Mouse (Mus musculus) cerebellum, adult 11 months (tissue): Measurements from ENCODE around the gene Pde6d.
"Not testable (repeated sequence)": the region's sequence is repeated elsewhere in the genome, so short reads cannot be mapped to it uniquely, and the experiment has no call there.

Source experiments
- DNase-seq: peaks from one replicate; pipeline ENCODE4 v3.0.0; 2022

Pde6d gene

GRCm38 (mm10) chr1:86568409-86568808 lies 14.0 kb downstream of the Pde6d start:
- no peak for DNase-seq

GRCm38 (mm10) chr1:86562663-86563062 lies 19.8 kb downstream of the Pde6d start:
- DNase-seq: no peak

- no peak for DNase-seq
Measured at GRCm38 (mm10) chr1:86559232-86559631, 23.2 kb downstream of the Pde6d start.

GRCm38 (mm10) chr1:86557872-86558271 lies 24.6 kb downstream of the Pde6d start:
- no peak for DNase-seq

- no peak for DNase-seq
Measured at GRCm38 (mm10) chr1:86555665-86556064, 26.8 kb downstream of the Pde6d start.

GRCm38 (mm10) chr1:86551877-86552276 lies 30.6 kb downstream of the Pde6d start:
- DNase-seq: no peak

GRCm38 (mm10) chr1:86551299-86551698 lies 31.1 kb downstream of the Pde6d start:
- DNase-seq: no peak

GRCm38 (mm10) chr1:86546797-86547196 lies 35.6 kb downstream of the Pde6d start:
- DNase-seq: no peak

- DNase-seq: no peak
Measured at GRCm38 (mm10) chr1:86542584-86542983, 39.8 kb downstream of the Pde6d start.

- DNase-seq: not testable (repeated sequence)
Measured at GRCm38 (mm10) chr1:86539583-86539982, 42.8 kb downstream of the Pde6d start.

- no peak for DNase-seq
Measured at GRCm38 (mm10) chr1:86538383-86538782, 44.0 kb downstream of the Pde6d start.

- DNase-seq: no peak
Measured at GRCm38 (mm10) chr1:86533411-86534130, 48.9 kb downstream of the Pde6d start.

- peak; percentile 93 for DNase-seq
Measured at GRCm38 (mm10) chr1:86532362-86533051, 49.9 kb downstream of the Pde6d start.

- no peak for DNase-seq
Measured at GRCm38 (mm10) chr1:86531547-86532321, 50.7 kb downstream of the Pde6d start.

GRCm38 (mm10) chr1:86530871-86531546 lies 51.4 kb downstream of the Pde6d start:
- DNase-seq: no peak

GRCm38 (mm10) chr1:86529590-86529989 lies 52.8 kb downstream of the Pde6d start:
- no peak for DNase-seq

GRCm38 (mm10) chr1:86528571-86529180 lies 53.8 kb downstream of the Pde6d start:
- peak; percentile 76 for DNase-seq

- DNase-seq: peak; percentile 94
Measured at GRCm38 (mm10) chr1:86527599-86528486, 54.6 kb downstream of the Pde6d start.

- DNase-seq: peak; percentile 73
Measured at GRCm38 (mm10) chr1:86526789-86527598, 55.4 kb downstream of the Pde6d start.

- DNase-seq: peak; percentile 100
Measured at GRCm38 (mm10) chr1:86526116-86526788, 56.2 kb downstream of the Pde6d start, which contains the start of gene Ptma. TSS of gene Ptma (plus strand) at chr1:86526726.
